Mouse (Mus musculus) G1E (cell line): ENCODE data around the gene Zfp977.
"Not testable (repeated sequence)": the region's sequence is repeated elsewhere in the genome, so short reads cannot be mapped to it uniquely, and the experiment has no call there.

ENCODE experiments used
- CTCF ChIP-seq: IDR thresholded peaks from 2 replicates; pipeline ENCODE4 v1.5.1; 2012; ENCODE audit warnings: low read depth, low read length, inconsistent platforms, mixed read lengths
- GATA1 ChIP-seq: IDR thresholded peaks from 2 replicates; pipeline ENCODE4 v1.6.1; 2012; ENCODE audit warnings: borderline replicate concordance, low read length, inconsistent platforms, mixed read lengths
- GATA2 ChIP-seq: IDR thresholded peaks from 2 replicates; pipeline ENCODE4 v1.6.1; 2012; ENCODE audit warnings: low read depth, low read length, inconsistent platforms, borderline replicate concordance
- TAL1 ChIP-seq: conservative IDR thresholded peaks from 2 replicates; pipeline ENCODE4 v1.6.1; 2012; ENCODE audit warnings: low read depth, low read length, inconsistent platforms, mixed read lengths

GRCm38 (mm10) chr7:42595666-42596065 lies 3.3 kb upstream of the Zfp977 start:
- TF ChIP-seq CTCF, GATA1, TAL1, GATA2: not testable (repeated sequence)
